Mouse (Mus musculus) kidney, adult 2 months (tissue): Measurements from ENCODE around the gene Galnt10.

Experiments used
- CTCF ChIP-seq: fragments of 200-500 bp; conservative IDR thresholded peaks from 2 replicates; pipeline ENCODE4 v1.5.1; 2011; ENCODE audit warnings: low read depth, mild to moderate bottlenecking, control low read depth, low read length, moderate library complexity, mixed read lengths; ENCODE audit not compliant: insufficient read depth, insufficient read length
- POLR2A ChIP-seq: fragments of 200-500 bp; IDR thresholded peaks from one replicate; pipeline ENCODE4 v1.6.1; 2011; ENCODE audit warnings: low read depth, low read length, control low read depth

GRCm38 (mm10) chr11:57668271-57668670 lies 23.0 kb downstream of the Galnt10 start:
- no peak for TF ChIP-seq POLR2A
- no peak for TF ChIP-seq CTCF
